Mouse (Mus musculus): ENCODE data around the gene Gm4763. TPM values are rescaled to one million over a fixed set of nuclear protein-coding genes. Genes with fewer than 3 reads are reported as not detected.

The Gm4763 gene
- total RNA-seq (2023): 1 to 10 TPM; 7.2 to 7.3 TPM

GRCm38 (mm10) chr7:24726808-24727207 is at the start of gene Gm4763:
Gm4763 (minus strand) TSS chr7:24726908.

GRCm38 (mm10) chr7:24760211-24760610 is 33.5 kb upstream of the Gm4763 start, which contains the start of gene Cd177:
Cd177 (minus strand) TSS chr7:24760311.

GRCm38 (mm10) chr7:24708832-24709292 is 17.8 kb downstream of the Gm4763 start, which contains the start of gene BC049730:
BC049730 (plus strand) TSS chr7:24709242.

GRCm38 (mm10) chr7:24676575-24676974 is 50.1 kb downstream of the Gm4763 start, which contains the start of gene Tex101:
Tex101 (minus strand) TSS chr7:24676675.

Other genes with a start within 250 kb of the Gm4763 start
- under 1 TPM in 1 of 2 experiments, not detected in 1; 0.20 TPM for gene Cadm4, start 244.9 kb downstream of the Gm4763 start, total RNA-seq (2023)
- gene Zfp428, start 219.9 kb downstream of the Gm4763 start, total RNA-seq (2023): under 1 TPM; 0.53 to 0.96 TPM
- gene AC161166.1, start 214.5 kb downstream of the Gm4763 start, total RNA-seq (2023): not detected
- 1 to 10 TPM; 5.8 to 6.4 TPM for gene Irgq, start 196.2 kb downstream of the Gm4763 start, total RNA-seq (2023)
- gene Pinlyp, start 180.8 kb downstream of the Gm4763 start, total RNA-seq (2023): not detected
- gene Xrcc1, start 180.6 kb downstream of the Gm4763 start, total RNA-seq (2023): 10 to 100 TPM; 33.5 to 34.6 TPM
- gene Ethe1, start 139.4 kb downstream of the Gm4763 start, total RNA-seq (2023): 10 to 100 TPM; 64.1 to 70.6 TPM
- gene Zfp575, start 139.3 kb downstream of the Gm4763 start, total RNA-seq (2023): under 1 TPM in 1 of 2 experiments, not detected in 1; 0.15 TPM
- gene Phldb3, start 116.1 kb downstream of the Gm4763 start, total RNA-seq (2023): 1 to 10 TPM; 6.0 to 6.7 TPM
- not detected for gene Lypd3, start 90.4 kb downstream of the Gm4763 start, total RNA-seq (2023)
- gene Tex101, start 50.2 kb downstream of the Gm4763 start, total RNA-seq (2023): not detected
- 1 to 10 TPM in 1 of 2 experiments, not detected in 1; 1.4 TPM for gene BC049730, start 17.7 kb downstream of the Gm4763 start, total RNA-seq (2023)
- 1,000 to 10,000 TPM; 1,228 to 1,288 TPM for gene Cd177, start 33.4 kb upstream of the Gm4763 start, total RNA-seq (2023)
- gene Ceacam10, start 50.3 kb upstream of the Gm4763 start, total RNA-seq (2023): 10 to 100 TPM; 68.3 to 68.8 TPM
- not detected for gene Gm9844, start 135.3 kb upstream of the Gm4763 start, total RNA-seq (2023)
- gene Lypd4, start 143.0 kb upstream of the Gm4763 start, total RNA-seq (2023): not detected
- gene Dmrtc2, start 143.1 kb upstream of the Gm4763 start, total RNA-seq (2023): not detected
- gene Rps19, start 157.5 kb upstream of the Gm4763 start, total RNA-seq (2023): 100 to 1,000 TPM; 831 to 832 TPM
- 1 to 10 TPM; 5.4 to 6.3 TPM for gene Cd79a, start 170.5 kb upstream of the Gm4763 start, total RNA-seq (2023)
- gene Arhgef1, start 176.0 kb upstream of the Gm4763 start, total RNA-seq (2023): 100 to 1,000 TPM; 583 to 627 TPM
- gene Gm4881, start 217.6 kb upstream of the Gm4763 start, total RNA-seq (2023): not detected
- gene Rabac1, start 245.8 kb upstream of the Gm4763 start, total RNA-seq (2023): 100 to 1,000 TPM; 126 to 141 TPM